Mouse (Mus musculus): Measurements from ENCODE around the gene Babam2.

DNA sequence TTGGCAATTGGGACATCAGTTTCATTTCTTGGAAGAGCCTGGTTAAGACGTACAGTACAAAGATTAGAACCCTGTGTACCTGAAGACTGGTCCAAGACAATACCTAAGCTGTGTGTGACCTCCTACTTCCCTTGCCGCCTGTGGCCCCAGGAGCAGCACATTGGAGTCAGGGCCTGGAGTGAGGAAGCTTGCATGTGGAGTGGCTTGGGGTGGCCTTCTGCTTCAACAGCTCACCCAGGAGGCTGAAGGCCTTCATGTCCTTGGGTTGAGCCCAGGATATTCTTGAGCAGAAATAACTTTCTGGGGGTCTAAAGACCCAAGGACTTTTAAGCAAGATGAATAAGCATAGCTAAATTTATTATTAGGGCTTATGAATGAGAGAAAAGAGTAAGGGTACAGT is 369.4 kb downstream of the Babam2 start:
- TF ChIP-seq POLR2A (IDR thresholded peaks at IDR 0.05; ENCODE audit: insufficient read depth, low read depth, low read length) (no peak), EP300 (IDR thresholded peaks at IDR 0.05; ENCODE audit: insufficient read depth, low read depth, low read length) (no peak)
